Mouse (Mus musculus) cerebellum, adult 8-10 months (tissue): ENCODE results near the gene Supt6.

Experiments used
- DNase-seq: peaks from one replicate; pipeline ENCODE4 v3.0.0; 2022

Gene Supt6

GRCm38 (mm10) chr11:78164924-78165760 is 80.6 kb downstream of the Supt6 start, which contains the start of gene Traf4:
TSS of gene Traf4 (minus strand) at chr11:78165589.
- peak; percentile 70 for DNase-seq

GRCm38 (mm10) chr11:78164604-78164923 is 81.2 kb downstream of the Supt6 start:
- no peak for DNase-seq

- no peak for DNase-seq
Observed at GRCm38 (mm10) chr11:78163681-78164603, 81.8 kb downstream of the Supt6 start.

- DNase-seq: no peak
Observed at GRCm38 (mm10) chr11:78163045-78163444, 82.7 kb downstream of the Supt6 start.

- DNase-seq: no peak
Observed at GRCm38 (mm10) chr11:78162504-78162903, 83.3 kb downstream of the Supt6 start.

GRCm38 (mm10) chr11:78161968-78162367 is 83.8 kb downstream of the Supt6 start:
- DNase-seq: no peak

- no peak for DNase-seq
Observed at GRCm38 (mm10) chr11:78161169-78161568, 84.6 kb downstream of the Supt6 start.

GRCm38 (mm10) chr11:78160675-78161074 is 85.1 kb downstream of the Supt6 start:
- no peak for DNase-seq

- DNase-seq: no peak
Observed at GRCm38 (mm10) chr11:78160171-78160570, 85.6 kb downstream of the Supt6 start.

GRCm38 (mm10) chr11:78159557-78159956 is 86.2 kb downstream of the Supt6 start:
- DNase-seq: no peak

GRCm38 (mm10) chr11:78159096-78159495 is 86.7 kb downstream of the Supt6 start:
- peak; percentile 82 for DNase-seq
